In genomic region chr3:88220842-88221241, GRCm38 (mm10) we compare ENCODE assay signal across 9 mouse cellular contexts. TPM values are rescaled to one million over a fixed set of nuclear protein-coding genes. Genes with fewer than 3 reads are reported as not detected.
A peak's percentile ranks its signal among the peaks of the same experiment; 100 is the strongest.
DNase-seq lines count a peak whose midpoint lies in the region; ATAC-seq lines count a peak whose summit lies in the region.
"Had no signal": no experiment of that assay in that cellular context is flagged by ENCODE, and none has a peak within 500 bp of the region (broad histone marks: within the 10 kb centered on the region; RNA-seq: fewer than 3 reads in every experiment).

No protein-coding gene starts in this region.

- ATAC-seq in kidney, embryonic 14.5 days (ENCODE audit: low FRiP score, low TSS enrichment): no peak
- ATAC-seq in heart, embryonic 16.5 days (replicated peaks; ENCODE audit: extremely low read depth, insufficient read depth, low FRiP score): peak; percentile 52; the same call in 1 of the 2 replicates
- no peak for ATAC-seq in midbrain, embryonic 12.5 days (ENCODE audit: low FRiP score, low read depth)

- no peaks in the 10 kb centered on the region for H3K36me3 ChIP-seq in kidney, embryonic 14.5 days (ENCODE audit: control insufficient read depth, insufficient read depth, low read length)
- no peaks in the 10 kb centered on the region for H3K36me3 ChIP-seq in heart, embryonic 16.5 days (ENCODE audit: control insufficient read depth, insufficient read depth)
- H3K36me3 ChIP-seq in midbrain, embryonic 12.5 days: peaks cover 31% of the 10 kb centered on the region
- H3K36me3 ChIP-seq: limb, embryonic 13.5 days had no signal

- H3K4me3 ChIP-seq in kidney, embryonic 14.5 days (ENCODE audit: low read length): no peak overlapping the region
- H3K4me3 ChIP-seq in heart, embryonic 16.5 days (ENCODE audit: low read length): no peak overlapping the region
- no peak overlapping the region for H3K4me3 ChIP-seq in midbrain, embryonic 12.5 days
- H3K4me3 ChIP-seq: limb, embryonic 13.5 days had no signal

- WGBS in kidney, embryonic 14.5 days: 0% methylated on average over 6 of the region's 6 CpGs
- 0% methylated on average over 6 of the region's 6 CpGs for WGBS in heart, embryonic 16.5 days
- WGBS in midbrain, embryonic 12.5 days: 3% methylated on average over 6 of the region's 6 CpGs

- peak; percentile 33 for DNase-seq in kidney, adult 11 months
- DNase-seq in c-Kit-positive CD71-positive TER-119-positive erythroid progenitor cells, embryonic 14.5 days (ENCODE audit: low spot score): peak; percentile 59
- DNase-seq in kidney, postnatal 14 days: peak; percentile 88
- peak; percentile 71 for DNase-seq in testis, postnatal 14 days (ENCODE audit: low spot score)
- DNase-seq in layer of hippocampus, adult 18-20 months (ENCODE audit: low spot score in 2 of 2): no peak

- peaks cover 60% of the 10 kb centered on the region for H3K27me3 ChIP-seq in kidney, embryonic 14.5 days (ENCODE audit: control insufficient read depth, insufficient read depth, low read length)
- H3K27me3 ChIP-seq in heart, embryonic 16.5 days (ENCODE audit: control insufficient read depth, insufficient read depth, low read length): peaks cover 57% of the 10 kb centered on the region
- H3K27me3 ChIP-seq in midbrain, embryonic 12.5 days: peaks cover 99% of the 10 kb centered on the region

- no peaks in the 10 kb centered on the region for H3K9me3 ChIP-seq in kidney, embryonic 14.5 days (ENCODE audit: control insufficient read depth, low read length)
- no peaks in the 10 kb centered on the region for H3K9me3 ChIP-seq in heart, embryonic 16.5 days (replicated peaks; ENCODE audit: control insufficient read depth, low read length)
- H3K9me3 ChIP-seq in midbrain, embryonic 12.5 days: no peaks in the 10 kb centered on the region
- H3K9me3 ChIP-seq: limb, embryonic 13.5 days had no signal

- no peak overlapping the region for H3K9ac ChIP-seq in kidney, embryonic 14.5 days (ENCODE audit: low read depth, low read length)
- no peak overlapping the region for H3K9ac ChIP-seq in heart, embryonic 16.5 days (ENCODE audit: low read length)
- H3K9ac ChIP-seq in midbrain, embryonic 12.5 days (replicated peaks): peak overlapping the region; percentile 20; the same call in 1 of the 2 replicates
- H3K9ac ChIP-seq: limb, embryonic 13.5 days had no signal

- no peak overlapping the region for H3K4me2 ChIP-seq in kidney, embryonic 14.5 days (replicated peaks; ENCODE audit: low read depth, low read length)
- no peak overlapping the region for H3K4me2 ChIP-seq in heart, embryonic 16.5 days (ENCODE audit: low read depth, low read length)
- H3K4me2 ChIP-seq in midbrain, embryonic 12.5 days (replicated peaks): peak overlapping the region; percentile 31
- H3K4me2 ChIP-seq: limb, embryonic 13.5 days had no signal

- H3K27ac ChIP-seq in kidney, embryonic 14.5 days (ENCODE audit: low read depth, low read length): no peak overlapping the region
- H3K27ac ChIP-seq in heart, embryonic 16.5 days (ENCODE audit: low read length): no peak overlapping the region
- H3K27ac ChIP-seq in midbrain, embryonic 12.5 days (replicated peaks): peak overlapping the region; percentile 82
- H3K27ac ChIP-seq: limb, embryonic 13.5 days had no signal

- H3K4me1 ChIP-seq in kidney, embryonic 14.5 days (ENCODE audit: control insufficient read depth, insufficient read depth, low read length): no peaks in the 10 kb centered on the region
- no peaks in the 10 kb centered on the region for H3K4me1 ChIP-seq in heart, embryonic 16.5 days (ENCODE audit: control insufficient read depth, insufficient read depth, low read length)
- peaks cover 86% of the 10 kb centered on the region for H3K4me1 ChIP-seq in midbrain, embryonic 12.5 days

RNA-seq across cellular contexts. Expression of gene Rhbg, which starts 33.7 kb away (rescaled TPM):
- polyA plus RNA-seq in kidney, embryonic 14.5 days (2014; fragmentation: Nextera tagmentation; extraction: Ambion mirVana): 2.2 and 3.7 TPM in 2 replicates
- 0.09 and 0.21 TPM in 2 replicates for polyA plus RNA-seq in heart, embryonic 16.5 days (2015; fragmentation: Nextera tagmentation; extraction: Ambion mirVana)
- 0.26 TPM in 1 of 2 replicates, not detected in the other for polyA plus RNA-seq in midbrain, embryonic 12.5 days (2016; fragmentation: Nextera tagmentation; extraction: Ambion mirVana)
- total RNA-seq in layer of hippocampus, adult 18-20 months (2021): not detected

Comparison
In these comparisons a context has a peak if more than half of its experiments do, and no peak if none do; other contexts are left out.
1. DNase-seq: peak in kidney, adult 11 months (single experiment), c-Kit-positive CD71-positive TER-119-positive erythroid progenitor cells, embryonic 14.5 days (single experiment), kidney, postnatal 14 days (single experiment) and testis, postnatal 14 days (single experiment); none in layer of hippocampus, adult 18-20 months (0 of 2).